Mouse (Mus musculus): ENCODE results near the gene Lysmd4.

GRCm38 (mm10) chr7:67210004-67210833 lies 12.1 kb upstream of the Lysmd4 start:
- TF ChIP-seq CTCF (IDR thresholded peaks at IDR 0.05; ENCODE audit: insufficient read depth, low read length) (no peak), POLR2A (IDR thresholded peaks at IDR 0.05; ENCODE audit: borderline replicate concordance, extremely low read depth, low read depth, low read length) (no peak)
